Mouse (Mus musculus): Measurements from ENCODE around the gene Cux2. TPM values are rescaled to one million over a fixed set of nuclear protein-coding genes. Genes with fewer than 3 reads are reported as not detected.

Cux2 gene
- polyA plus RNA-seq, 1 experiment, result 6.4 TPM

- H3K4me3 ChIP-seq (replicated peaks; ENCODE audit: extremely low read depth, low read depth, low read length), result no peak overlapping the region
- 63% methylated on average over 9 of the region's 9 CpGs for WGBS
- TF ChIP-seq CTCF (IDR thresholded peaks at IDR 0.05; ENCODE audit: insufficient read depth, low read length) (no peak), POLR2A (IDR thresholded peaks at IDR 0.05; ENCODE audit: borderline replicate concordance, extremely low read depth, low read depth, low read length) (no peak)
- DNase-seq, result no peak
- no peaks in the 10 kb centered on the region; the same call in 1 of the 2 replicates for H3K4me1 ChIP-seq (ENCODE audit: control insufficient read depth, insufficient read depth, low read length)
These were observed 64.0 kb downstream of the Cux2 start for GRCm38 (mm10) chr5:121985855-121986254.

- no peak overlapping the region for H3K4me3 ChIP-seq (replicated peaks; ENCODE audit: extremely low read depth, low read depth, low read length)
- WGBS, result 33% methylated on average over 16 of the region's 16 CpGs
- DNase-seq, result no peak
- no peaks in the 10 kb centered on the region; the same call in 1 of the 2 replicates for H3K4me1 ChIP-seq (ENCODE audit: control insufficient read depth, insufficient read depth, low read length)
- no peak for TF ChIP-seq POLR2A (IDR thresholded peaks at IDR 0.05; ENCODE audit: borderline replicate concordance, extremely low read depth, low read depth, low read length)
- TF ChIP-seq CTCF (IDR thresholded peaks at IDR 0.05; ENCODE audit: insufficient read depth, low read length), result no peak
These were observed 68.2 kb downstream of the Cux2 start for GRCm38 (mm10) chr5:121981650-121982131.

- TF ChIP-seq POLR2A (IDR thresholded peaks at IDR 0.05; ENCODE audit: borderline replicate concordance, extremely low read depth, low read depth, low read length) (no peak), CTCF (IDR thresholded peaks at IDR 0.05; ENCODE audit: insufficient read depth, low read length) (no peak)
- H3K4me1 ChIP-seq (ENCODE audit: control insufficient read depth, insufficient read depth, low read length), result no peaks in the 10 kb centered on the region
- DNase-seq, result no peak
- no peak overlapping the region for H3K4me3 ChIP-seq (replicated peaks; ENCODE audit: extremely low read depth, low read depth, low read length)
- WGBS, result 87% methylated on average over 12 of the region's 12 CpGs
These were observed 73.6 kb downstream of the Cux2 start for GRCm38 (mm10) chr5:121976331-121976730.

DNA sequence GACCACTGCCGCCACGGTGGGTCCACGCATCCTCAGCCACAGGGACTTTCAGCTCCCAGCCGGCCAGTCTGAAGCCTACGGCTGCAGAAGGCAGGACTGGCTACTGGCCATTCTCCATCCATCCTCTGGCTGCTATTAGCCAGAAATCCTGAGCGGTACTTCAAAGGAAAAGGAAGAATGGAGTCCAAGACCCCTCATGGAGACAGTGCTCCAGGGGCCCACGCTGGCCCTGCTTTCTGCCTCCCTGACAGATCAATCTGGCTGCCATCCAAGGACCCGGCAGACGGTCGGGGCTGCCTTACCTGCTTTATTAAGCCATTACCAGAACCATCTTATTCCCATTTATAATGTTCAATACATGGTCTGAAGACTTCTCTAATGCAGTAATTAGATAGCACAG, 76.4 kb downstream of the Cux2 start:
- WGBS, result 48% methylated on average over 10 of the region's 10 CpGs
- Histone ChIP-seq H3K4me3 (replicated peaks; ENCODE audit: extremely low read depth, low read depth, low read length) (no peak overlapping the region), H3K4me1 (ENCODE audit: control insufficient read depth, insufficient read depth, low read length) (no peaks in the 10 kb centered on the region)
- no peak for DNase-seq
- TF ChIP-seq CTCF (IDR thresholded peaks at IDR 0.05; ENCODE audit: insufficient read depth, low read length), result no peak
- TF ChIP-seq POLR2A (IDR thresholded peaks at IDR 0.05; ENCODE audit: borderline replicate concordance, extremely low read depth, low read depth, low read length), result no peak

DNA sequence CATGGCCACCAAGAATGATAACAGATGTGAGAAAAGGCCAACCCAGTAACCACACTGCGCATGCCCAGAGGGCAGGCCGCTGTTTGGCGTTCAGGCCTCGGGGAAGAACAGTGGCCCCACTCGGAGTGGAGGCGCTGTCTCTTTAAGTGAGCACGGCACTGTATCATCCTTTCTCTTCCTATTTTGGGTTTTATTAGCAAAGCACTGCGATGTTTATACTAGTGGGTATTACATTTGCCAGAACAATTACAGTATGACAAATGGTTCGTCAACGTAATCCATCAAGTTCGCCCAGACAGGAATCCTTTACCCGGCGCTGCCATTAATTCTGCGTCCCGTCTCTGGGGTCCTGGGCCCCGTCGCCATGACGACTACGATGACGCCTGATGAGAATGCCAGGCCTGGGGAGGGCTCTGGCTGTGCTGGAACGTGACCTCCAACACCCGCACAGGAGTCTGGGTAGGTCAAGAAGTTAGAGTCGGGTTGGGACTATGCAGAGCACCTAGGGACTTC, 77.2 kb downstream of the Cux2 start:
- DNase-seq, result no peak
- TF ChIP-seq CTCF (IDR thresholded peaks at IDR 0.05; ENCODE audit: insufficient read depth, low read length) (no peak), POLR2A (IDR thresholded peaks at IDR 0.05; ENCODE audit: borderline replicate concordance, extremely low read depth, low read depth, low read length) (no peak)
- H3K4me3 ChIP-seq (replicated peaks; ENCODE audit: extremely low read depth, low read depth, low read length), result no peak overlapping the region
- WGBS, result 25% methylated on average over 23 of the region's 23 CpGs
- H3K4me1 ChIP-seq (ENCODE audit: control insufficient read depth, insufficient read depth, low read length), result no peaks in the 10 kb centered on the region

- 80% methylated on average over 15 of the region's 15 CpGs for WGBS
- H3K4me1 ChIP-seq (ENCODE audit: control insufficient read depth, insufficient read depth, low read length), result no peaks in the 10 kb centered on the region
- no peak for DNase-seq
- TF ChIP-seq POLR2A (IDR thresholded peaks at IDR 0.05; ENCODE audit: borderline replicate concordance, extremely low read depth, low read depth, low read length), result no peak
- TF ChIP-seq CTCF (IDR thresholded peaks at IDR 0.05; ENCODE audit: insufficient read depth, low read length), result no peak
- H3K4me3 ChIP-seq (replicated peaks; ENCODE audit: extremely low read depth, low read depth, low read length), result no peak overlapping the region
These were observed 80.9 kb downstream of the Cux2 start for GRCm38 (mm10) chr5:121968999-121969398.

DNA sequence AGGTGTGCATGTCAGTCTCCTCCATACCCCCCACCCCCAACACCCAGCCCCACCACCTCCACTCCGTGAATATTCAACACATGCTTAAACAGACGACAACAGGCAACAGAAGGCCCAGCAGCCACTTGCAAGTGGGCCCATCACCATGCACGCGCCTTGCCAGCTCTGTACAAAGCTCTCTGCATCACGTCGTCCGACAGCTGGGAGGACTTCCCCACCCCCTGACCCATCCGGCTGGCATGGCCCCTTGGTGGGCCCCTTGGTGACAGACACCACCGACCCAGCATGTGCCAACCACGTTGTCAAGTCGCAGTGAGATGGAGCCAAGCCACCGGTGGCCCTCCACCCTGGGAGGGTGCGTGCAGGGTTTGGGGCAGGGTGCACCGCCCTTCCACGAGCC, 81.5 kb downstream of the Cux2 start:
- no peak for DNase-seq
- H3K4me1 ChIP-seq (ENCODE audit: control insufficient read depth, insufficient read depth, low read length), result no peaks in the 10 kb centered on the region
- H3K4me3 ChIP-seq (replicated peaks; ENCODE audit: extremely low read depth, low read depth, low read length), result no peak overlapping the region
- WGBS, result 82% methylated on average over 15 of the region's 15 CpGs
- TF ChIP-seq POLR2A (IDR thresholded peaks at IDR 0.05; ENCODE audit: borderline replicate concordance, extremely low read depth, low read depth, low read length), result no peak

DNA sequence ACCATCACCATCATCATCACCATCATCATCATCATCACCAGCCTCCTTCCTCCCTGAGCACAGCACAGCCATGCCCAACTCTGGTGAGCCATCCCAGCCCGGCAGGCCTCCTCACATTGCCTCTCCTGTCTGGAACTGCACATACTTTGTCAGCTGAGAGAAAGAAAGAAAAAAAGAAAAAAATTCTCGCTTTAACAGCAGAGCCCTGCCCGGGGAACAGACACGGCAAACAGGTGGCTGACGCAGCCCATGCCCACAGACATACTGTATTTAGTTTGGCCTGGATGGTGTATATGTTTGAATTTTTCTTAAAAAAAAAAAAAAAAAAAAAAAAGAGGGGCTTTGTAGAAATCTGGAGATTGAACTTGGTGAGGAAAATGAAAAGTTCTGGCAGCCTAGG, 82.4 kb downstream of the Cux2 start:
- 85% methylated on average over 5 of the region's 5 CpGs for WGBS
- Histone ChIP-seq H3K4me3 (replicated peaks; ENCODE audit: extremely low read depth, low read depth, low read length) (no peak overlapping the region), H3K4me1 (ENCODE audit: control insufficient read depth, insufficient read depth, low read length) (no peaks in the 10 kb centered on the region)
- TF ChIP-seq POLR2A (IDR thresholded peaks at IDR 0.05; ENCODE audit: borderline replicate concordance, extremely low read depth, low read depth, low read length) (no peak), CTCF (IDR thresholded peaks at IDR 0.05; ENCODE audit: insufficient read depth, low read length) (no peak)
- no peak for DNase-seq

DNA sequence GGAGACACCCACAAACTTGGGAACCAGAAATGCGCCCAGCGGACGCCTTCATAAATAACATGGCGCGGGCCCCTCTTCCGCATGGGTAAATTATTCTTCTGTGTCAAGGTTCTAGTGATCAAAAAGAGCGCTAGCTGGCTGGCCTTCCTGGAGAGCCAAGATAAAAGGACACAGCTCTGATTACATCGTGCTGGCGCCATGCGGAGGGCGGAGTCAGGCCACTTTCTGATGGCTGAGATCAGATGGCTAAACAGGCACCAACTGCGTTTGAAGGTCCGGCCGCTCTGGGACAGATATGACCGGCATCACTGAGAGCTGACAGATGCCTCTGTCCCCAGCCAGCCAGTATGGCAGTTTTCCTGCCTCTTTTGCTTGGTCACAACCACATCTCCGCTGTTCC, 83.0 kb downstream of the Cux2 start:
- Histone ChIP-seq H3K4me1 (ENCODE audit: control insufficient read depth, insufficient read depth, low read length) (no peaks in the 10 kb centered on the region), H3K4me3 (replicated peaks; ENCODE audit: extremely low read depth, low read depth, low read length) (no peak overlapping the region)
- 28% methylated on average over 16 of the region's 16 CpGs for WGBS
- TF ChIP-seq CTCF (IDR thresholded peaks at IDR 0.05; ENCODE audit: insufficient read depth, low read length) (no peak), POLR2A (IDR thresholded peaks at IDR 0.05; ENCODE audit: borderline replicate concordance, extremely low read depth, low read depth, low read length) (no peak)
- no peak for DNase-seq

- no peak overlapping the region for H3K4me3 ChIP-seq (replicated peaks; ENCODE audit: extremely low read depth, low read depth, low read length)
- 76% methylated on average over 10 of the region's 10 CpGs for WGBS
- no peak for DNase-seq
- H3K4me1 ChIP-seq (ENCODE audit: control insufficient read depth, insufficient read depth, low read length), result 0 out of 2 replicates have a peak, but pooled peaks cover 2% of the 10 kb centered on the region
- TF ChIP-seq POLR2A (IDR thresholded peaks at IDR 0.05; ENCODE audit: borderline replicate concordance, extremely low read depth, low read depth, low read length) (no peak), CTCF (IDR thresholded peaks at IDR 0.05; ENCODE audit: insufficient read depth, low read length) (no peak)
These were observed 86.9 kb downstream of the Cux2 start for GRCm38 (mm10) chr5:121962974-121963373.
